ENCODE assay signal across 8 mouse cellular contexts in genomic region chr12:70346139-70347026, GRCm38 (mm10). TPM values are rescaled to one million over a fixed set of nuclear protein-coding genes. Genes with fewer than 3 reads are reported as not detected.
DNase-seq lines count a peak whose midpoint lies in the region; ATAC-seq and TF ChIP-seq lines count a peak whose summit lies in the region.

No protein-coding gene starts in this region.

- no peak for TF ChIP-seq POLR2A in thymus, adult 2 months (IDR thresholded peaks at IDR 0.05; ENCODE audit: control insufficient read depth, extremely low read depth, insufficient read depth, low read length, poor library complexity)

- DNase-seq in thymus, adult 2 months, result peak; percentile 9
- DNase-seq in thymus, postnatal 25 days, result no peak
- DNase-seq in cerebellum, postnatal 10 days, result peak; percentile 84 to 87
- DNase-seq in frontal cortex, postnatal 25 days (ENCODE audit: low spot score in 2 of 2), result peak; percentile 54
- peak; percentile 45 for DNase-seq in kidney, postnatal 10 days
- DNase-seq in retina, postnatal 7 days (ENCODE audit: low read depth, low spot score), result peak; percentile 63

- peak overlapping the region; percentile 44; the same call in 1 of the 2 replicates for H3K4me3 ChIP-seq in thymus, adult 2 months (ENCODE audit: control insufficient read depth, insufficient read depth, low read length)
- H3K4me3 ChIP-seq in liver, embryonic 15.5 days (replicated peaks), result peak overlapping the region; percentile 48

- H3K4me2 ChIP-seq in liver, embryonic 15.5 days, result peak overlapping the region; percentile 69

- no peaks in the 10 kb centered on the region for H3K36me3 ChIP-seq in thymus, adult 2 months (ENCODE audit: control insufficient read depth, insufficient read depth, low read length)
- no peaks in the 10 kb centered on the region for H3K36me3 ChIP-seq in liver, embryonic 15.5 days (replicated peaks)

- WGBS in thymus, adult 2 months, result 4% methylated on average over 60 of the region's 60 CpGs
- 2% methylated on average over 60 of the region's 60 CpGs for WGBS in liver, embryonic 15.5 days (ENCODE audit: insufficient replicate concordance)

- no peak overlapping the region for H3K9ac ChIP-seq in liver, embryonic 15.5 days

- H3K27me3 ChIP-seq in thymus, adult 2 months (ENCODE audit: control insufficient read depth, insufficient read depth, low read length), result peaks cover 17% of the 10 kb centered on the region; the same call in 1 of the 2 replicates
- peaks cover 67% of the 10 kb centered on the region for H3K27me3 ChIP-seq in liver, embryonic 15.5 days

- peak; percentile 35; the same call in 1 of the 2 replicates for TF ChIP-seq CTCF in thymus, adult 2 months (IDR thresholded peaks at IDR 0.05; ENCODE audit: borderline replicate concordance, control insufficient read depth, extremely low read depth, insufficient read depth, low read length, poor library complexity)

- H3K9me3 ChIP-seq in liver, embryonic 15.5 days (replicated peaks), result no peaks in the 10 kb centered on the region

- H3K4me1 ChIP-seq in thymus, adult 2 months (replicated peaks; ENCODE audit: control insufficient read depth, insufficient read depth, low read length), result peaks cover 17% of the 10 kb centered on the region
- peaks cover 17% of the 10 kb centered on the region for H3K4me1 ChIP-seq in liver, embryonic 15.5 days (replicated peaks)

- no peak for ATAC-seq in liver, embryonic 15.5 days (ENCODE audit: insufficient read depth)
- ATAC-seq in erythroid progenitor cell, adult 5-6 weeks (replicated peaks; ENCODE audit: low FRiP score, poor library complexity, severe bottlenecking), result no peak

- no peak overlapping the region for H3K27ac ChIP-seq in thymus, adult 2 months (ENCODE audit: control insufficient read depth, insufficient read depth, low read length)
- H3K27ac ChIP-seq in liver, embryonic 15.5 days (replicated peaks), result no peak overlapping the region

RNA-seq across cellular contexts. Expression of gene Trim9, which starts 1.0 kb away (rescaled TPM):
- polyA plus RNA-seq in thymus, adult 2 months (2012; rRNA removed), result 0.16 and 0.18 TPM in 2 replicates
- polyA plus RNA-seq in liver, embryonic 15.5 days (2015; fragmentation: Nextera tagmentation; extraction: Ambion mirVana), result 0.03 and 0.14 TPM in 2 replicates
- not detected in 2 replicates for total RNA-seq in erythroid progenitor cell, adult 5-6 weeks (2015; ENCODE audit: low replicate concordance)
- total RNA-seq in erythroid progenitor cell, adult 5-6 weeks (2017; ENCODE audit: low replicate concordance), result not detected in 2 replicates
